Mouse (Mus musculus): Measurements from ENCODE around the gene Arid1b.

GRCm38 (mm10) chr17:5005285-5005684 is 11.2 kb downstream of the Arid1b start:
- no peak for TF ChIP-seq CTCF (IDR thresholded peaks at IDR 0.05; ENCODE audit: extremely low read depth, insufficient read length, insufficient replicate concordance, low read depth, low read length)
- TF ChIP-seq POLR2A (IDR thresholded peaks at IDR 0.05; ENCODE audit: low read depth, low read length): no peak

All from small intestine, adult 2 months (tissue).